Mouse (Mus musculus): Measurements from ENCODE around the gene Dap. TPM values are rescaled to one million over a fixed set of nuclear protein-coding genes. Genes with fewer than 3 reads are reported as not detected.
A peak's percentile ranks its signal among the peaks of the same experiment; 100 is the strongest.

Gene Dap
- 214 and 257 TPM in 2 replicates for polyA plus RNA-seq (2011; ENCODE audit: insufficient read length, low read depth, missing spikeins)

DNA sequence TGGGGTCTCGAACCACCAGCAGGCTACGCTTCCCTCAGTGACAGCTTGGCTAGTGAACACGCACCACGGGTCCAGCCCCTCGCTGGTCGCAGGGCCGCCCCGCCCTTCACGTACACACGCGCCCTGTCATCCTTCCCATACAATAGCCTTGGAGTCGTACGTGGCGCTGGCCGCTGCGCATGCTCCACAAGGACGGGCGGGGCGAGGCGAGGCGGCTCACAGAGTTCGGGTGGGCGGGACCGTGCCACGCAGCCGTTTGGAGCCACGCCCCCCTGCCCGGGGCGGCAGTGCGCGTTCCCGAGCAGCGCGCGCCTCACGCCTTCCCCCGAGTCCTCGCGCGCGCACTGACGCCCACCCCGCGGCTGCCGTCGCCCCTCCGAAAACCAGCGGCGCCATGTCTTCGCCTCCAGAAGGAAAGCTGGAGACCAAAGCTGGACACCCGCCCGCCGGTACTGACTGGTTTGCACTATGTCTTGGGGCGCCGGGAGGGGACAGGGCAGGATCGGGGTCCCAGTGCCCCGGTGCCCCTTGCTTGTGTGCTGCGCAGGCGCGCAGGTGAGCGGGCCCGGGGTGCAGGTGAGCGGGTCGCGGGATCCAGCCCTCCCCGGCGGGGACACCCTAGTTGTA is at the start of gene Dap:
Gene Dap (plus strand): TSS at position 180 of the 627 bp plus-strand sequence.
- TF ChIP-seq CTCF (IDR thresholded peaks at IDR 0.05; ENCODE audit: borderline replicate concordance, insufficient read depth, low read length) (no peak), POLR2A (IDR thresholded peaks at IDR 0.05; ENCODE audit: low read depth, low read length) (peak; percentile 59)
- Histone ChIP-seq H3K4me3 (ENCODE audit: insufficient read depth, low read length) (peak within 1 kb of the TSS; percentile 74), H3K4me1 (ENCODE audit: control insufficient read depth, insufficient read depth, low read length) (peaks cover 3% of the 10 kb centered on the region; the same call in 1 of the 2 replicates), H3K27ac (ENCODE audit: insufficient read depth, low read length) (peak within 1 kb of the TSS; percentile 74)

DNA sequence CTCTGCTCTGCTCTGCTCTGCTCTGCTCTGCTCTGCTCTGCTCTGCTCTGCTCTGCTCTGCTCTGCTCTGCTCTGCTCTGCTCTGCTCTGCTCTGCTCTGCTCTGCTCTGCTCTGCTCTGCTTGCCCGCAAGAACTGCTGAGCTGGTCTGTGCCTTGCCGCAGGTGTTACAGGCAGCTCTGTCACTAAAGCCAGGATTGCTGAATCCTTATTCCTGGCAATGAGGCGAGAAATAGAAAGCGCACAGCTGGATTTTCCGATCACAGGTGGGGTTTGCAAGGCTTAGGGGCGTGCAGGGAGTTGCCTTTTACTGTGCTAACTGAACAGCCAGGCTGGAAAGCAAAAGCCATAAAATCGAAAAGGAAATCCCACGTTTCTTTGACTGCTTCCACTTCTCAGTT is 47.5 kb upstream of the Dap start:
- no peak overlapping the region for H3K27ac ChIP-seq (ENCODE audit: insufficient read depth, low read length)
- no peaks in the 10 kb centered on the region for H3K4me1 ChIP-seq (ENCODE audit: control insufficient read depth, insufficient read depth, low read length)
- no peak overlapping the region for H3K4me3 ChIP-seq (ENCODE audit: insufficient read depth, low read length)
- TF ChIP-seq CTCF (IDR thresholded peaks at IDR 0.05; ENCODE audit: borderline replicate concordance, insufficient read depth, low read length) (no peak), POLR2A (IDR thresholded peaks at IDR 0.05; ENCODE audit: low read depth, low read length) (no peak)

DNA sequence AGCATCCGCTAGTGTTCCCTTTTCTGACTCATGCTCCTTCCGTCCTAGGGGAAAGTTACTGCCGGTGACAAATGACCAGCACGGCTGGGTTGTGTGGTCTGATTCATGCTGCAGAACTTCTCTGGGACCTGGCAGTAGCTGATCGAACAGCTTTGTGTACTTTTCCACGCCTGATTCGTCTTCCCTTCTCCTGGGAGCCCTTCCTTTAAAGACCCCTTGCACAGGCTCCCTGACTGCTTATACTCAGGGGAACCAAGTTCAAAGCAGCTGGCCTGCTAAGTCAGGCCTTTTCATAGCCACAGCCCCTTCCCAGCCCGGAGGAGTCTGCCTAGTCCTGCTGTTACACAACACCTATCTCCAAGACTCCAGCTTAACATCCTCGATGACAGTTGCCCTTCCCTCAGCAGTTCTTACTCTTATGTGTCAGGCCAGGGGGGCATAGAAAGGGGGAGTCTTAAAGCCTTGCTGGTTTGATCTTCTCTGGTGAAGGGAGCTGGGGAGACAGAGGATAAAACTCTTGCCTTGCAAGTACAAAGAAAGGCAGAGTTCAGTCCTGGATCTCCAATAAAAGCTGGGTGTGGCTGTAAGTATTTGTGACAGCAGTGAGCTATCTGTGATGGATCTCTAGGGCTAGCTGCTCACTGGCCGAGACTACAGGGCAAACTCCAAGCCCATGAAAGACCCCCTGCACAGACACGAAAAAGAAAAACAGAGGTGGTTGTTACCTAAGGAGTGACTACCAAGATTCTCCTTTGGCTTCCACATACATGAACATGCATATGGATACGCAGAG is 39.3 kb upstream of the Dap start:
- H3K27ac ChIP-seq (ENCODE audit: insufficient read depth, low read length): peak overlapping the region; percentile 99
- 0 out of 2 replicates have a peak, but pooled peaks have one; percentile 16 for TF ChIP-seq POLR2A (IDR thresholded peaks at IDR 0.05; ENCODE audit: low read depth, low read length)
- no peak for TF ChIP-seq CTCF (IDR thresholded peaks at IDR 0.05; ENCODE audit: borderline replicate concordance, insufficient read depth, low read length)
- H3K4me1 ChIP-seq (ENCODE audit: control insufficient read depth, insufficient read depth, low read length): peaks cover 28% of the 10 kb centered on the region
- H3K4me3 ChIP-seq (ENCODE audit: insufficient read depth, low read length): no peak overlapping the region

DNA sequence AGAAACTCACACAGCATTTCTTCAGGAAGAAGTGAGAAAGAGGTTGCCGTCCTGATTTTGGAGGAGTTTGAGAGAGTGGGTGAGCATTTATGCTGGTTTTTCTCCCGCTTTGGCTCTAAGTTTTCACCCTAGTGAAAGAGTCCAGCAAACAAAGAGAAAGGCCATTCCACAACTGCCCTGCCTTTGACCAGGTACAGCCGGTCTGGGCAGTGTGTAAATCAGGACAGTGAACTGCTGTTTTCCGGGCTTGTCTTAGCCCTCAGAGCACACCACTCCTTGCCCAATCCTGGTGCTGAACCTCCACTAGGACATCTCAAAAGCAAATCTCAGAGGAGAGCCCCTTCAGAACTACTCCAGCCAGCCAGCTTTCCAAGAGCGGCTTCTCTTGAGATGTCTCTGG is 38.6 kb upstream of the Dap start:
- Histone ChIP-seq H3K4me3 (ENCODE audit: insufficient read depth, low read length) (no peak overlapping the region), H3K4me1 (ENCODE audit: control insufficient read depth, insufficient read depth, low read length) (peaks cover 28% of the 10 kb centered on the region), H3K27ac (ENCODE audit: insufficient read depth, low read length) (peak overlapping the region; percentile 99)
- TF ChIP-seq CTCF (IDR thresholded peaks at IDR 0.05; ENCODE audit: borderline replicate concordance, insufficient read depth, low read length): no peak
- TF ChIP-seq POLR2A (IDR thresholded peaks at IDR 0.05; ENCODE audit: low read depth, low read length): no peak

DNA sequence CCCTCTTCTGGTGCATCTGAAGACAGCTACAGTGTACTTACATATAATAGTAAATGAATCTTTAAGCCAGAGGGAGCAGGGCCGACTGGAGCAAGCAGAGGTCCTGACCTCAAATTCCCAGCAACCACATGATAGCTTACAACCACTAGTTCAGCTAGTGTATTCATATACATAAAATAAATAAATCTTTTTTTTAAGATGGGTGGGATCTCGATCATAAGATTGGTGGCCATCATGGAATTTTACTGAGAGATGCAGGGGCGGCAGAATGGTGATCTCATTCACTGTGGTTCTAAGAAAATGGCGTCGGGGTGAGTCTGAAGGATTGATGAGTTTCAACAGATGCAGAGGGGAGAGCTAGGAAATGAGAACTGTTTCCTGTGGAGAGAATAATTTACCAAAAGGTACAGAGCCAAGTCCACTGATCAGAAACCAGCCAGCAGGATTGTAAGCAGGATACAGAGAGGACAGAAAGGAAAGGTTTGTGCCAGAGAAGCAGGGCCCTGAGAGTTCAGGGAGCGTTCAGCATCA is 37.7 kb upstream of the Dap start:
- TF ChIP-seq POLR2A (IDR thresholded peaks at IDR 0.05; ENCODE audit: low read depth, low read length): no peak
- no peak for TF ChIP-seq CTCF (IDR thresholded peaks at IDR 0.05; ENCODE audit: borderline replicate concordance, insufficient read depth, low read length)
- Histone ChIP-seq H3K27ac (ENCODE audit: insufficient read depth, low read length) (peak overlapping the region; percentile 99), H3K4me3 (ENCODE audit: insufficient read depth, low read length) (no peak overlapping the region), H3K4me1 (ENCODE audit: control insufficient read depth, insufficient read depth, low read length) (peaks cover 28% of the 10 kb centered on the region)

DNA sequence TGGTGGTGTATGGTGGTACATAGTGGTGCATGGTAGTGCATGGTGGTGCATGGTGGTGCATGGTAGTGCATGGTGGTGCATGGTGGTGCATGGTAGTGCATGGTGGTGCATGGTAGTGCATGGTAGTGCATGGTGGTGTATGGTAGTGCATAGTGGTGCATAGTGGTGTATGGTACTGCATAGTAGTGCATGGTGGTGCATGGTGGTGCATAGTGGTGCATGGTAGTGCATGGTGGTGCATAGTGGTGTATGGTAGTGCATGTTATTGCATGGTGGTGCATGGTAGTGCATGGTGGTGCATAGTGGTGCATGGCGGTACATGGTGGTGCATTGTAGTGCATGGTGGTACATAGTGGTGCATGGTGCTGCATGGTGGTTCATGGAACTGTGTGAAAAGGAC is 31.6 kb upstream of the Dap start:
- peaks cover 6% of the 10 kb centered on the region; the same call in 1 of the 2 replicates for H3K4me1 ChIP-seq (ENCODE audit: control insufficient read depth, insufficient read depth, low read length)
- TF ChIP-seq CTCF (IDR thresholded peaks at IDR 0.05; ENCODE audit: borderline replicate concordance, insufficient read depth, low read length) (no peak), POLR2A (IDR thresholded peaks at IDR 0.05; ENCODE audit: low read depth, low read length) (no peak)
- no peak overlapping the region for H3K4me3 ChIP-seq (ENCODE audit: insufficient read depth, low read length)
- no peak overlapping the region for H3K27ac ChIP-seq (ENCODE audit: insufficient read depth, low read length)

DNA sequence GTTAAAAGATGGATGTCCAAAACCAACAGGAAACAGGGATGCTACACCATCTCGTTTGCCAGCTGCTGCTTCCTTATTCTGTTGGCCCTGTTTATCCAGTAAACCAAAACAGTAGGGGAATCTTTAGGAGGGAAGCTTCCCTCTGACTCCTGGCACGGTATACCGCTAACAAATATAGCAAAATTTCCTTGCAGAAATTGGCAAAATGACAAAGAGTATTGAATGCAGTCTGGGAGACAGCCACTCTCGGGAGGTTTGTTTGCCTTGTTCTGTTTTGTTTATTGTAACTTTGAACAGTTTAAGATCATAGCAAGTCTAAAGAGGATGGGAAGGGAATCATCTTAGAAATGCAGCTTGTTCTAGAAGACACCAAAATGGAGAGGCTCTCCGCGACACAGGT is 28.3 kb upstream of the Dap start:
- Histone ChIP-seq H3K4me1 (ENCODE audit: control insufficient read depth, insufficient read depth, low read length) (no peaks in the 10 kb centered on the region; the same call in 1 of the 2 replicates), H3K27ac (ENCODE audit: insufficient read depth, low read length) (no peak overlapping the region), H3K4me3 (ENCODE audit: insufficient read depth, low read length) (no peak overlapping the region)
- no peak for TF ChIP-seq POLR2A (IDR thresholded peaks at IDR 0.05; ENCODE audit: low read depth, low read length)
- no peak for TF ChIP-seq CTCF (IDR thresholded peaks at IDR 0.05; ENCODE audit: borderline replicate concordance, insufficient read depth, low read length)

DNA sequence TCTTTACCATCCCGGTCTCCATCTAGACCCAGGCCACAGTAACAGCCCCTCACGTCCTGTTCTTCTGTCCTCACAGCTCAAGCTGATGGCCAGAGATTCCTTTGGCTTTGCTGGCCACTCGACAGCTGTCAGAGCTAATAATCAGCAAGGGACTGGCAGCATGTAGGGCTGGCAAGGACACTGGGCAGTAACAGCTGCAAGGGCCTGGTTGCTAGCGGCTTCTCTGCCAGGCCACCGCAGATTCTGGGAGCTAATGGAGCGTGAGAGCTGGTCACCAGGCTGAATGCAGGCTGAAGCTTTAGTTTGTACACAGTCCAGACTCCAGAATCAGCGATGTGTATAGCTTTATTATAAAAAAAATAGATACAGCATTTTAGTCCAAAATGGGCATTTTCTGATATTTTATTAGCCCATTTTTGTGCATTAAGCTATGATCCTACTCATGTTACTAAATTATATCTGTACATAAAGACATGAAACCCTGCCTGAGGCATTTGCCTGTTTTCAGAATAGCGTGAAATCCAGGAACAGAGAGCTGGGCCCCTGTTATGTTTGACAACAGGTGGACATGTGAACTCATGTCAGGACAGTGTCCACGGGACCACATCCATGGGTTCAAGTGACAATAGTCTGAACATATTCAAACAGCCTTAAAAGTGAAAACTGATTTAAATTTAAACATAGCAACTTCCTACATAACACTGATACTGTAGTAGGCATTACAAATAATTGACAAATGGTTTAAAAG is 16.6 kb upstream of the Dap start:
- Histone ChIP-seq H3K4me3 (ENCODE audit: insufficient read depth, low read length) (no peak overlapping the region), H3K4me1 (ENCODE audit: control insufficient read depth, insufficient read depth, low read length) (no peaks in the 10 kb centered on the region), H3K27ac (ENCODE audit: insufficient read depth, low read length) (no peak overlapping the region)
- TF ChIP-seq POLR2A (IDR thresholded peaks at IDR 0.05; ENCODE audit: low read depth, low read length): no peak

DNA sequence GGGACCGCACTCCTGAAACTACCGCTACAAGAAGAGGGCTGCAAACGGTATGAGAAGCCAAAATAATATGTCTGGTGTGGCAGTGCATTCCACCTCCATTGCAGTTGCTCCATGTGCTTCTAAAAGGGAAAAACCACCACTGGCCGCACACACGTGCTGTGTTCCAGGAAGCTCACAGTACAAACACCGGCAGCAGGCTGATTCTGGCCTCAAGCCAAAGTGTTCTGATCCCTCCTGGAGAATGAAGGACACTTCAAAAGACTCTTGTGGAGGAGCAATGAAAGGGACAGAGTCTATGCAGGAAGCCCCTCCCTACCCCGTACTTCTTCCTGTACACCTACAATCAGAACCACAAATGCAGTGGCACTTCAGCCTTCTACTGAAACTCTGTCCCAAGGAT is 12.2 kb upstream of the Dap start:
- Histone ChIP-seq H3K4me3 (ENCODE audit: insufficient read depth, low read length) (no peak overlapping the region), H3K4me1 (ENCODE audit: control insufficient read depth, insufficient read depth, low read length) (no peaks in the 10 kb centered on the region)
- TF ChIP-seq POLR2A (IDR thresholded peaks at IDR 0.05; ENCODE audit: low read depth, low read length) (no peak), CTCF (IDR thresholded peaks at IDR 0.05; ENCODE audit: borderline replicate concordance, insufficient read depth, low read length) (no peak)

More for the DNA sequence above, 12.2 kb upstream of the Dap start:
- no peak overlapping the region for H3K27ac ChIP-seq (ENCODE audit: insufficient read depth, low read length)

Measured in embryonic fibroblast, embryonic 13.5 days (primary cell).